Mouse (Mus musculus) kidney, adult 2 months (tissue): ENCODE measurements at regions not wholly inside any gene's neighbourhood (a gene's known extent, or its start where the extent isn't known, plus 50 kb on each side); places are given as distances from the start of the nearest gene placed in this dataset.

Source experiments
- CTCF ChIP-seq: fragments of 200-500 bp; conservative IDR thresholded peaks from 2 replicates; pipeline ENCODE4 v1.5.1; 2011; ENCODE audit warnings: low read depth, mild to moderate bottlenecking, control low read depth, low read length, moderate library complexity, mixed read lengths; ENCODE audit not compliant: insufficient read depth, insufficient read length
- POLR2A ChIP-seq: fragments of 200-500 bp; IDR thresholded peaks from one replicate; pipeline ENCODE4 v1.6.1; 2011; ENCODE audit warnings: low read depth, low read length, control low read depth

- TF ChIP-seq POLR2A = no peak
- no peak for TF ChIP-seq CTCF
Measured at GRCm38 (mm10) chr6:99822471-99822870, 96.3 kb upstream of the Prok2 start.
